In the genomic region with DNA sequence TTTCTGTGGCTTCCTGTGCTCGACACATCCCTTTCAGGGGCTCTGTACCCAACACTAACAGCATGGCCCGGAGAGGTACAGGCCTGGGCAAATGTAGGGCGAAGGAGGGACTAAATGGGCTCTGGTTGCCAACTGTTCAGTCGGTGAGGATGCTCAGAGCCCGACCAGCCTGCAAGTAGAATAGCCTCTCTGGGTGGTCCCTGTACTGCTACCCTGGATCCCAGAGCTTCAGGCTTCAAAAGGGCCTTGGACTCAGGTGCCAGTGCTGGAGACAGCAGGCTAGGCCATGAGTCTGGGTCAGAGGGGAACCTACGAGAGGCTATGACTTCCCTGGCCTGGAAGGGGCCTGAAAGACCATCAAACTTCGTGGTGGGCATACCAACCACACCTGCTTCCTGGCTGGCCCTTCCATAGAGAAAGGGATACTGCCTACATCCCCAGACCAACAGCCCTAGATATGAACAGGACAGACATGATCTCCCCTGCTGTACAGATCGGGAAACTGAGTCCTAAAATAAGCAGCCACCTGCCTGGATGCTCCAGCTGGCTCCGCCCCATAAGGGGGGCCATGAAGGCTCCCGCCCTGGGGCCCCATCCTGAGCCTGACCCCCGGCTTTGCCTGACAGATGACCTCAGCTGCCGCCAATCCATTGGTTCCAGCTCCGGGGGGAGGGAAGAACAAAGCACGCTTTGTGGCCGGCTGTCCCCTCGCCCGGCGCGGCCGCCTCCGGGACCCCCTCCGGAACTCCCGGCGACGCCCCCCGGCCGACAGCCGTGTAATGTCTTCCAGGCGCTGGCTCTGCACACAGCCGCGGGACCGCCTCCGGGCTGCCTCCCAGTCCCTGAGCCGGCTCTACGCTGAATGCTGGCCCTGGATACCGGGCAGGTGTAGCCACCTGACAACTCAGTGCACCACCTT, we compare ENCODE assay signal across 9 mouse cellular contexts. TPM values are rescaled to one million over a fixed set of nuclear protein-coding genes. Genes with fewer than 3 reads are reported as not detected.
DNase-seq lines count a peak whose midpoint lies in the region; ATAC-seq and TF ChIP-seq lines count a peak whose summit lies in the region.
"Had no signal": no experiment of that assay in that cellular context is flagged by ENCODE, and none has a peak within 500 bp of the region (broad histone marks: within the 10 kb centered on the region; RNA-seq: fewer than 3 reads in every experiment).

No protein-coding gene starts in this region.

- DNase-seq in heart, postnatal 0 days (ENCODE audit: low spot score) = no peak
- no peak for DNase-seq in layer of hippocampus, postnatal 14 days (ENCODE audit: low spot score in 2 of 2)
- no peak for DNase-seq in left cerebral cortex, postnatal 36 days (ENCODE audit: low spot score in 2 of 2)
- DNase-seq in urinary bladder, postnatal 14 days (ENCODE audit: low spot score) = no peak

- no peaks in the 10 kb centered on the region for H3K9me3 ChIP-seq in erythroblast, embryonic 14.5 days (ENCODE audit: control insufficient read depth, low read length)
- no peaks in the 10 kb centered on the region for H3K9me3 ChIP-seq in ES-Bruce4 (replicated peaks; ENCODE audit: control insufficient read depth, insufficient read depth, low read length, poor library complexity, severe bottlenecking)
- H3K9me3 ChIP-seq in heart, postnatal 0 days (replicated peaks; ENCODE audit: control insufficient read depth, low read length) = no peaks in the 10 kb centered on the region
- no peaks in the 10 kb centered on the region for H3K9me3 ChIP-seq in liver, embryonic 16.5 days (replicated peaks; ENCODE audit: control insufficient read depth, low read length)

- no peak for TF ChIP-seq CTCF in ES-Bruce4 (IDR thresholded peaks at IDR 0.05; ENCODE audit: low read depth, low read length)
- no peak for TF ChIP-seq CTCF in heart, postnatal 0 days (IDR thresholded peaks at IDR 0.05; ENCODE audit: low read depth)

- intact Hi-C loops in left cerebral cortex, postnatal 36 days (cut with DNase I) = no loop called here

- H3K4me3 ChIP-seq in erythroblast, embryonic 14.5 days (replicated peaks) = peak overlapping the region; percentile 44
- H3K4me3 ChIP-seq in ES-Bruce4 (ENCODE audit: low read depth, low read length) = peak overlapping the region; percentile 30
- peak overlapping the region; percentile 12; the same call in 1 of the 2 replicates for H3K4me3 ChIP-seq in heart, postnatal 0 days (ENCODE audit: low read depth, low read length)
- peak overlapping the region; percentile 17; the same call in 1 of the 2 replicates for H3K4me3 ChIP-seq in liver, embryonic 16.5 days (ENCODE audit: low read depth, low read length)

- peak overlapping the region; percentile 17; the same call in 1 of the 2 replicates for H3K27ac ChIP-seq in ES-Bruce4 (ENCODE audit: insufficient read depth, low read length)
- no peak overlapping the region for H3K27ac ChIP-seq in heart, postnatal 0 days (ENCODE audit: low read depth)
- H3K27ac ChIP-seq in liver, embryonic 16.5 days (ENCODE audit: low read length) = no peak overlapping the region

- peaks cover 25% of the 10 kb centered on the region for H3K36me3 ChIP-seq in erythroblast, embryonic 14.5 days (ENCODE audit: control insufficient read depth)
- H3K36me3 ChIP-seq in ES-Bruce4 (ENCODE audit: control insufficient read depth, insufficient read depth, low read length, poor library complexity, severe bottlenecking) = 0 out of 2 replicates have a peak, but pooled peaks cover 5% of the 10 kb centered on the region
- H3K36me3 ChIP-seq in heart, postnatal 0 days (replicated peaks; ENCODE audit: control insufficient read depth, insufficient read depth, low read length) = no peaks in the 10 kb centered on the region
- H3K36me3 ChIP-seq in liver, embryonic 16.5 days (ENCODE audit: control insufficient read depth, insufficient read depth) = no peaks in the 10 kb centered on the region

- no peak for ATAC-seq in erythroblast, adult 5-6 weeks (replicated peaks; ENCODE audit: low FRiP score, poor library complexity, severe bottlenecking)
- ATAC-seq in heart, postnatal 0 days (ENCODE audit: insufficient read depth, low read depth) = peak; percentile 17; the same call in 1 of the 2 replicates
- no peak for ATAC-seq in liver, embryonic 16.5 days (ENCODE audit: low read depth)

- no peak for TF ChIP-seq EP300 in ES-Bruce4 (IDR thresholded peaks at IDR 0.05; ENCODE audit: insufficient read depth, low read depth, low read length)
- no peak for TF ChIP-seq EP300 in heart, postnatal 0 days (IDR thresholded peaks at IDR 0.05; ENCODE audit: low read depth)

- no peak for TF ChIP-seq POLR2A in ES-Bruce4 (IDR thresholded peaks at IDR 0.05; ENCODE audit: insufficient read depth, low read length)

- WGBS in heart, postnatal 0 days = 20% methylated on average over 36 of the region's 36 CpGs
- 18% methylated on average over 34 of the region's 36 CpGs for WGBS in liver, embryonic 16.5 days (ENCODE audit: insufficient replicate concordance)

- peaks cover 62% of the 10 kb centered on the region for H3K4me1 ChIP-seq in erythroblast, embryonic 14.5 days (ENCODE audit: control insufficient read depth)
- H3K4me1 ChIP-seq in ES-Bruce4 (ENCODE audit: control insufficient read depth, insufficient read depth, low read length) = no peaks in the 10 kb centered on the region
- no peaks in the 10 kb centered on the region for H3K4me1 ChIP-seq in heart, postnatal 0 days (ENCODE audit: control insufficient read depth, insufficient read depth)
- peaks cover 20% of the 10 kb centered on the region for H3K4me1 ChIP-seq in liver, embryonic 16.5 days (ENCODE audit: control insufficient read depth, low read depth, low read length)

- peak overlapping the region; percentile 42 for H3K9ac ChIP-seq in ES-Bruce4 (ENCODE audit: low read depth, poor library complexity, severe bottlenecking)
- no peak overlapping the region for H3K9ac ChIP-seq in heart, postnatal 0 days (replicated peaks; ENCODE audit: low read depth, low read length)
- H3K9ac ChIP-seq in liver, embryonic 16.5 days (ENCODE audit: low read depth, low read length) = no peak overlapping the region

- H3K4me2 ChIP-seq in heart, postnatal 0 days (ENCODE audit: low read depth, low read length) = peak overlapping the region; percentile 34
- peak overlapping the region; percentile 0; the same call in 1 of the 2 replicates for H3K4me2 ChIP-seq in liver, embryonic 16.5 days (ENCODE audit: low read depth, low read length)

- peaks cover 15% of the 10 kb centered on the region for H3K27me3 ChIP-seq in erythroblast, embryonic 14.5 days (ENCODE audit: control insufficient read depth)
- H3K27me3 ChIP-seq in ES-Bruce4 (ENCODE audit: control insufficient read depth, insufficient read depth, low read length, poor library complexity, severe bottlenecking) = no peaks in the 10 kb centered on the region
- peaks cover 14% of the 10 kb centered on the region for H3K27me3 ChIP-seq in heart, postnatal 0 days (ENCODE audit: control insufficient read depth, insufficient read depth, low read length)
- peaks cover 13% of the 10 kb centered on the region for H3K27me3 ChIP-seq in liver, embryonic 16.5 days (ENCODE audit: control insufficient read depth, insufficient read depth, low read depth, low read length)

RNA-seq across cellular contexts. Expression of gene Srxn1, which starts 9.0 kb away (rescaled TPM):
- polyA plus RNA-seq in erythroblast, embryonic 14.5 days (2012) = 2.6 TPM in 2 replicates
- 3.5 and 6.7 TPM in 2 replicates for total RNA-seq in erythroblast, adult 5-6 weeks (2015; ENCODE audit: low replicate concordance)
- 8.4 and 9.5 TPM in 2 replicates for total RNA-seq in erythroblast, adult 5-6 weeks (2017; ENCODE audit: low replicate concordance)
- 18.1 TPM in 2 replicates for polyA plus RNA-seq in ES-Bruce4 (2011; ENCODE audit: insufficient read depth, insufficient read length, low read depth, missing spikeins)
- 10.9 and 13.7 TPM in 2 replicates for total RNA-seq in heart, postnatal 0 days (2014; rRNA removed; ENCODE audit: low replicate concordance)
- polyA plus RNA-seq in heart, postnatal 0 days (2015; fragmentation: Nextera tagmentation; extraction: Ambion mirVana) = 9.5 and 10.2 TPM in 2 replicates
- polyA plus RNA-seq in liver, embryonic 16.5 days (2015; fragmentation: Nextera tagmentation; extraction: Ambion mirVana) = 8.8 and 9.4 TPM in 2 replicates
- total RNA-seq in layer of hippocampus, postnatal 14 days (2021) = 10 to 100 TPM; 59.1 to 65.8 TPM
- total RNA-seq in left cerebral cortex, postnatal 36 days (2021) = 10 to 100 TPM; 91.1 to 94.2 TPM

RNA-seq across cellular contexts. Expression of gene Tcf15, which starts 29.0 kb away (rescaled TPM):
- 0.21 and 0.42 TPM in 2 replicates for polyA plus RNA-seq in erythroblast, embryonic 14.5 days (2012)
- not detected in 2 replicates for total RNA-seq in erythroblast, adult 5-6 weeks (2015; ENCODE audit: low replicate concordance)
- not detected in 2 replicates for total RNA-seq in erythroblast, adult 5-6 weeks (2017; ENCODE audit: low replicate concordance)
- polyA plus RNA-seq in ES-Bruce4 (2011; ENCODE audit: insufficient read depth, insufficient read length, low read depth, missing spikeins) = 8.3 and 8.5 TPM in 2 replicates
- 32.5 and 36.8 TPM in 2 replicates for total RNA-seq in heart, postnatal 0 days (2014; rRNA removed; ENCODE audit: low replicate concordance)
- 23.0 and 23.2 TPM in 2 replicates for polyA plus RNA-seq in heart, postnatal 0 days (2015; fragmentation: Nextera tagmentation; extraction: Ambion mirVana)
- 0.22 TPM in 1 of 2 replicates, not detected in the other for polyA plus RNA-seq in liver, embryonic 16.5 days (2015; fragmentation: Nextera tagmentation; extraction: Ambion mirVana)
- total RNA-seq in layer of hippocampus, postnatal 14 days (2021) = 1 to 10 TPM; 2.7 to 3.1 TPM
- 1 to 10 TPM in 1 of 2 experiments, under 1 TPM in 1; 0.89 to 1.4 TPM for total RNA-seq in left cerebral cortex, postnatal 36 days (2021)
- polyA plus RNA-seq: C2C12 had no signal

RNA-seq across cellular contexts. Expression of gene Scrt2, which starts 33.0 kb away (rescaled TPM):
- polyA plus RNA-seq in erythroblast, embryonic 14.5 days (2012) = 0.03 TPM in 1 of 2 replicates, not detected in the other
- not detected in 2 replicates for total RNA-seq in erythroblast, adult 5-6 weeks (2015; ENCODE audit: low replicate concordance)
- total RNA-seq in erythroblast, adult 5-6 weeks (2017; ENCODE audit: low replicate concordance) = not detected in 2 replicates
- 0.18 and 0.32 TPM in 2 replicates for polyA plus RNA-seq in ES-Bruce4 (2011; ENCODE audit: insufficient read depth, insufficient read length, low read depth, missing spikeins)
- not detected in 2 replicates for total RNA-seq in heart, postnatal 0 days (2014; rRNA removed; ENCODE audit: low replicate concordance)
- not detected in 2 replicates for polyA plus RNA-seq in heart, postnatal 0 days (2015; fragmentation: Nextera tagmentation; extraction: Ambion mirVana)
- polyA plus RNA-seq in liver, embryonic 16.5 days (2015; fragmentation: Nextera tagmentation; extraction: Ambion mirVana) = not detected in 2 replicates
- total RNA-seq in layer of hippocampus, postnatal 14 days (2021) = 10 to 100 TPM; 25.6 to 27.7 TPM
- total RNA-seq in left cerebral cortex, postnatal 36 days (2021) = 10 to 100 TPM; 14.5 to 18.5 TPM
- polyA plus RNA-seq: C2C12 had no signal

Comparison
In these comparisons a context has a peak if more than half of its experiments do, and no peak if none do; other contexts are left out.
1. RNA of gene Scrt2, which starts 33.0 kb away (total RNA-seq): 25.6 to 27.7 TPM in layer of hippocampus, postnatal 14 days and 14.5 to 18.5 TPM in left cerebral cortex, postnatal 36 days; not detected in erythroblast, adult 5-6 weeks and not detected in heart, postnatal 0 days; every median in the first group is over 10 times any median in the second.
2. Peak in every context shown above with its lines, with median percentiles within 50 percentile points of each other: H3K4me3 ChIP-seq.